Mouse (Mus musculus) MEL (cell line): ENCODE data around the gene Senp6. TPM values are rescaled to one million over a fixed set of nuclear protein-coding genes. Genes with fewer than 3 reads are reported as not detected.
"Not testable (repeated sequence)": the region's sequence is repeated elsewhere in the genome, so short reads cannot be mapped to it uniquely, and the experiment has no call there.

ENCODE experiments used
- DNase-seq: peaks from one replicate; pipeline ENCODE4 v3.0.0; 2011; ENCODE audit warnings: low read depth, low spot score
- H3K27ac ChIP-seq: 2 replicates; pipeline ENCODE4 v1.5.1; 2012; ENCODE audit warnings: low read depth, mild to moderate bottlenecking, control low read depth, low read length, moderate library complexity; ENCODE audit not compliant: control insufficient read depth
- H3K27me3 ChIP-seq, 2 experiments: fragments of 150-350 bp in 1 of 2; sonication (generic) in 1 of 2; 2 replicates each; pipeline ENCODE4 v1.6.1; 2012; ENCODE audit warnings: low read length in 2 of 2, mild to moderate bottlenecking in 2 of 2, improper control_type of control experiment in 1 of 2, moderate library complexity in 1 of 2; ENCODE audit not compliant: insufficient read depth in 2 of 2, control insufficient read depth in 1 of 2
- H3K36me3 ChIP-seq, 2 experiments: 2 replicates each; pipeline ENCODE4 v1.6.1; 2012 to 2014; ENCODE audit warnings: low read length in 2 of 2, improper control_type of control experiment in 1 of 2, inconsistent platforms in 1 of 2, mild to moderate bottlenecking in 1 of 2; ENCODE audit not compliant: insufficient read depth in 2 of 2, control insufficient read depth in 1 of 2
- H3K4me1 ChIP-seq, 2 experiments: fragments of 150-350 bp in 1 of 2; sonication (generic) in 1 of 2; 2 replicates each; pipeline ENCODE4 v1.6.1; 2012; ENCODE audit warnings: low read length in 2 of 2, improper control_type of control experiment in 1 of 2, mild to moderate bottlenecking in 1 of 2; ENCODE audit not compliant: insufficient read depth in 2 of 2, control insufficient read depth in 1 of 2
- H3K4me3 ChIP-seq, 2 experiments: fragments of 150-350 bp in 1 of 2; sonication (generic) in 1 of 2; 2 replicates each; pipeline ENCODE4 v1.5.1; 2012; ENCODE audit warnings: low read depth in 2 of 2, low read length in 2 of 2, mild to moderate bottlenecking in 2 of 2, moderate library complexity in 2 of 2, control low read depth in 1 of 2, improper control_type of control experiment in 1 of 2; ENCODE audit not compliant: control insufficient read depth in 1 of 2, insufficient read depth in 1 of 2
- H3K79me2 ChIP-seq: 2 replicates; pipeline ENCODE4 v1.6.1; 2012; ENCODE audit warnings: mild to moderate bottlenecking, low read length, moderate library complexity; ENCODE audit not compliant: control insufficient read depth, poor library complexity, insufficient read depth
- H3K9ac ChIP-seq: 2 replicates; pipeline ENCODE4 v1.6.1; 2012; ENCODE audit warnings: low read depth, mild to moderate bottlenecking, control low read depth, low read length, moderate library complexity; ENCODE audit not compliant: control insufficient read depth, poor library complexity, severe bottlenecking
- H3K9me3 ChIP-seq: fragments of 150-350 bp; sonication (generic); replicated peaks from 2 replicates; pipeline ENCODE4 v1.6.1; 2012; ENCODE audit warnings: mild to moderate bottlenecking, low read length, improper control_type of control experiment, moderate library complexity; ENCODE audit not compliant: insufficient read depth
- BHLHE40 ChIP-seq: IDR thresholded peaks from 2 replicates; pipeline ENCODE4 v1.6.1; 2012; ENCODE audit warnings: low read depth, mild to moderate bottlenecking, inconsistent platforms, low read length, improper control_type of control experiment, borderline replicate concordance
- CTCF ChIP-seq, 3 experiments: IDR thresholded peaks in 2 of 3; conservative IDR thresholded peaks in 1 of 3; 2 replicates each; pipeline ENCODE4 v1.5.1; 2011 to 2012; ENCODE audit warnings: low read length in 3 of 3, low read depth in 2 of 3, mild to moderate bottlenecking in 2 of 3, improper control_type of control experiment in 1 of 3, inconsistent platforms in 1 of 3, mixed read lengths in 1 of 3, moderate library complexity in 1 of 3; ENCODE audit not compliant: control insufficient read depth in 1 of 3, insufficient read depth in 1 of 3, poor library complexity in 1 of 3, severe bottlenecking in 1 of 3
- MAFK ChIP-seq: IDR thresholded peaks from 2 replicates; pipeline ENCODE4 v1.6.1; 2011; ENCODE audit warnings: low read depth, mild to moderate bottlenecking, low read length, improper control_type of control experiment, borderline replicate concordance
- MEF2A ChIP-seq: IDR thresholded peaks from 2 replicates; pipeline ENCODE4 v1.6.1; 2014; ENCODE audit warnings: low read depth, mild to moderate bottlenecking, inconsistent platforms, low read length, improper control_type of control experiment; ENCODE audit not compliant: poor library complexity, insufficient replicate concordance, severe bottlenecking; ENCODE audit errors: extremely low read depth
- MXI1 ChIP-seq: IDR thresholded peaks from 2 replicates; pipeline ENCODE4 v1.6.1; 2011; ENCODE audit warnings: mild to moderate bottlenecking, low read depth, low read length, improper control_type of control experiment
- MYC ChIP-seq: IDR thresholded peaks from 2 replicates; pipeline ENCODE4 v1.6.1; 2011; ENCODE audit warnings: low read depth, mild to moderate bottlenecking, low read length, improper control_type of control experiment, moderate library complexity
- NRF1 ChIP-seq: IDR thresholded peaks from 2 replicates; pipeline ENCODE4 v1.6.1; 2014; ENCODE audit warnings: low read depth, mild to moderate bottlenecking, inconsistent platforms, low read length, improper control_type of control experiment, moderate library complexity; ENCODE audit not compliant: poor library complexity, insufficient read depth, severe bottlenecking
- POLR2A ChIP-seq, 2 experiments: IDR thresholded peaks; 2 replicates each; pipeline ENCODE4 v1.6.1; 2011 to 2012; ENCODE audit warnings: low read length in 2 of 2, mild to moderate bottlenecking in 2 of 2, control low read depth in 1 of 2, improper control_type of control experiment in 1 of 2, low read depth in 1 of 2, moderate library complexity in 1 of 2; ENCODE audit not compliant: control insufficient read depth in 1 of 2, insufficient read depth in 1 of 2, poor library complexity in 1 of 2
- SMC3 ChIP-seq: IDR thresholded peaks from 2 replicates; pipeline ENCODE4 v1.6.1; 2011; ENCODE audit warnings: low read depth, low read length, improper control_type of control experiment
- TAL1 ChIP-seq: IDR thresholded peaks from 2 replicates; pipeline ENCODE4 v1.6.1; 2012; ENCODE audit warnings: mild to moderate bottlenecking, inconsistent platforms, low read length, moderate library complexity, mixed read lengths
- TCF12 ChIP-seq: IDR thresholded peaks from 2 replicates; pipeline ENCODE4 v1.6.1; 2014; ENCODE audit warnings: low read depth, mild to moderate bottlenecking, inconsistent platforms, low read length, improper control_type of control experiment, moderate library complexity
- USF1 ChIP-seq: IDR thresholded peaks from 2 replicates; pipeline ENCODE4 v1.6.1; 2014; ENCODE audit warnings: low read depth, mild to moderate bottlenecking, inconsistent platforms, low read length, improper control_type of control experiment, moderate library complexity
- USF2 ChIP-seq, 2 experiments: IDR thresholded peaks; 2 replicates each; pipeline ENCODE4 v1.6.1; 2011 to 2012; ENCODE audit warnings: improper control_type of control experiment in 2 of 2, low read length in 2 of 2, borderline replicate concordance in 1 of 2, inconsistent platforms in 1 of 2, low read depth in 1 of 2, mild to moderate bottlenecking in 1 of 2; ENCODE audit not compliant: insufficient read depth in 1 of 2
- ZC3H11A ChIP-seq: IDR thresholded peaks from 2 replicates; pipeline ENCODE4 v1.6.1; 2012; ENCODE audit warnings: low read depth, mild to moderate bottlenecking, inconsistent platforms, low read length, improper control_type of control experiment
- ZKSCAN1 ChIP-seq: IDR thresholded peaks from 2 replicates; pipeline ENCODE4 v1.6.1; 2012; ENCODE audit warnings: low read depth, mild to moderate bottlenecking, inconsistent platforms, low read length, improper control_type of control experiment, moderate library complexity
- ZMIZ1 ChIP-seq: IDR thresholded peaks from 2 replicates; pipeline ENCODE4 v1.6.1; 2012; ENCODE audit warnings: low read depth, mild to moderate bottlenecking, inconsistent platforms, low read length, improper control_type of control experiment, moderate library complexity
- polyA plus RNA-seq, 2 experiments: library from polyadenylated mRNA; stranded (reverse) in 1 of 2; unstranded in 1 of 2; fragments of >175 nt in 1 of 2; fragments of >200 nt in 1 of 2; gene quantifications; 2 replicates each; pipeline versions ENCODE4 v1.2.1 to v1.2.4; 2012; ENCODE audit warnings: low replicate concordance in 2 of 2, low read depth in 1 of 2; ENCODE audit not compliant: insufficient read length in 2 of 2, insufficient read depth in 1 of 2, missing spikeins in 1 of 2
- total RNA-seq: library from RNA; depleted of rRNA; stranded (reverse); fragments of 300-350 nt; gene quantifications from 2 replicates; pipeline ENCODE4 v1.2.3, GENCODE M21; 2012

Gene Senp6
- total and polyA plus RNA-seq, 3 experiments = 67.0 to 670 (median 71.1) TPM

GRCm38 (mm10) chr9:80039296-80039815 is 27.3 kb upstream of the Senp6 start:
- no peaks in the 10 kb centered on the region for H3K9me3 ChIP-seq
- H3K4me3 ChIP-seq = no peak overlapping the region
- no peak for DNase-seq
- TF ChIP-seq USF1 (no peak), POLR2A (IDR thresholded peaks at IDR 0.05; ENCODE audit: control insufficient read depth in 1 of 2, insufficient read depth in 1 of 2, low read depth in 1 of 2, low read length in 2 of 2, poor library complexity in 1 of 2) (no peak), USF2 (IDR thresholded peaks at IDR 0.05; ENCODE audit: borderline replicate concordance in 1 of 2, insufficient read depth in 1 of 2, low read depth in 1 of 2, low read length in 2 of 2) (no peak), MAFK (no peak), ZKSCAN1 (no peak), TAL1 (no peak), BHLHE40 (no peak), CTCF (IDR thresholded peaks at IDR 0.05 in 2 of 3, conservative IDR thresholded peaks at IDR 0.05 in 1 of 3; ENCODE audit: control insufficient read depth in 1 of 3, insufficient read depth in 1 of 3, low read depth in 2 of 3, low read length in 3 of 3, poor library complexity in 1 of 3, severe bottlenecking in 1 of 3) (no peak)
- H3K27me3 ChIP-seq = peaks cover 2% of the 10 kb centered on the region in 2 experiments; a peak in 3 of 4 replicates
- no peaks in the 10 kb centered on the region for H3K79me2 ChIP-seq
- no peaks in the 10 kb centered on the region for H3K4me1 ChIP-seq
- no peak overlapping the region for H3K27ac ChIP-seq
- no peak overlapping the region for H3K9ac ChIP-seq
- H3K36me3 ChIP-seq = no peaks in the 10 kb centered on the region

- H3K4me3 ChIP-seq, H3K4me1 ChIP-seq, H3K27ac ChIP-seq, H3K9me3 ChIP-seq, H3K36me3 ChIP-seq, H3K9ac ChIP-seq, DNase-seq, H3K27me3 ChIP-seq, H3K79me2 ChIP-seq: not testable (repeated sequence)
These were observed 22.4 kb upstream of the Senp6 start for GRCm38 (mm10) chr9:80044301-80044700.

DNA sequence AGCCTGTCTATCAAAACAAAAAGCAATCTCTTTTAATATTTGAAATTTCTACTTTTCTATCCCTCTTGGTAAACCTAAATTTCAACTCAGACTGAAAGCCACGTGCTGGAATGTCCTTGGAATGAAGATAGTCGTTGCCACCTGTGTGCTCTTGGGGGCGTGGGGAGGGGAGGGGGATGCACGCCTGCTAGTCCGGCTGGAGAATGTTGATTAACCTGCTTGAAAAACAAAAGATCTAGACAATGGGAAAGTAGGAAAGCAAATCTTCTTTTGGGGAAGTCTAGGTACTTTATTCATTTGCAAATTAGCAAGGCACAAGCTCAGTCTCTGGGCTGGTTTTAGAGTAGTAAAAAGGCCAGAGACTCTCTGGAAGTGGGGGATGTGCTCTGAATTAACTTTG is 17.4 kb upstream of the Senp6 start:
- H3K27ac ChIP-seq, H3K79me2 ChIP-seq, H3K4me1 ChIP-seq, H3K9ac ChIP-seq, H3K27me3 ChIP-seq, H3K36me3 ChIP-seq, DNase-seq, H3K4me3 ChIP-seq, H3K9me3 ChIP-seq: not testable (repeated sequence)

- Histone ChIP-seq H3K27me3 (no peaks in the 10 kb centered on the region), H3K4me1 (peaks cover 0 to 1% of the 10 kb centered on the region in 2 experiments; a peak in 1 of 4 replicates), H3K79me2 (no peaks in the 10 kb centered on the region), H3K9ac (no peak overlapping the region), H3K9me3 (no peaks in the 10 kb centered on the region), H3K27ac (no peak overlapping the region), H3K36me3 (peaks cover 0 to under 1% of the 10 kb centered on the region in 2 experiments; a peak in 1 of 4 replicates), H3K4me3 (no peak overlapping the region)
- TF ChIP-seq NRF1 (no peak), MAFK (no peak), ZMIZ1 (no peak), MEF2A (no peak), ZC3H11A (no peak), TCF12 (no peak), MXI1 (no peak), MYC (no peak), SMC3 (no peak)
- DNase-seq = no peak
These were observed 13.8 kb upstream of the Senp6 start for GRCm38 (mm10) chr9:80052951-80053350.
